Mouse (Mus musculus) spleen, embryonic (tissue): Measurements from ENCODE around the gene Misp.

ENCODE experiments used
- CTCF ChIA-PET: fragments of 350-600 bp; sonication (Branson Sonifier 250); formaldehyde crosslinking; loops from one replicate; lab custom pipeline; 2022; lab: Charles Lee

The Misp gene

DNA sequence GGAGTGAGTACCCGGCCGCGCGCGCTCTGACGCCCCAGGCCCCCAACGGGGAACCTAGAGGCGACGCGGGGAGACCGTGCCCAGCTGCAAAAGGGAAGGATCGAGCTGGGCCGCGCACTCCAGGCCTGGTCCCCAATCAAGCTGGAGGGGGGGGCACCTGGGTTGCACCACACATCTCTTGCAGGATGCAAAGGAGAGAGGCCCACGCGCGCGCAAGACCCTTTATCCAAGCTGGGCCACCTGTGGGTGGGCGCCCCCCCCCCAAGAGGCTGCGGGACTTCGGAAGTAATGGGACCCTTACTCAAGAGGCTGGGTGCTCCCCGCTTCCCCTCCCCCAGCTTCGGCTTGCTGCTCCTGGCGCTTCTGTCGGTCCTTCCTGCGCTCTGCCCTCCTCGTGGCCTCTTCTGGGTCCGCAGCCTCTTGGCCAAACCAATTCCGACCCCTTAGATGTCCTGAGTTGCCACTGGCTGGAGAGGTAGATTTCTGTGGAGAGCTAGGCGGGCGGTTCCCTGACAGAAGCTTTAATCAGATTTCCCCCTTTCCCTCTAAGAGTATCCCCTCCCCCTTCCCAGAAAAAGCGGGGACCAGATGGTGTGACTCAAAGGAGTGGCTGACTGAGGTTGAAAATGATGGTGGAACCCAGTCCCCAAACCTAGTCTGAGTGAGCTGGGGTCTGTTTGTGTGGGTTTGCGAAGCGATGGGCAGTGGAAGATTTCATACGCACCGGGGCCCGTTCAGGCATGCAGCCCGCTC lies 26.9 kb upstream of the Misp start:
- CTCF ChIA-PET = interaction anchor here (0.6 to 1.1 kb wide), 3 partner anchors 10 to 123 kb away, joined by 3 to 10 read pairs (median 3); no protein-coding TSS in a partner anchor

DNA sequence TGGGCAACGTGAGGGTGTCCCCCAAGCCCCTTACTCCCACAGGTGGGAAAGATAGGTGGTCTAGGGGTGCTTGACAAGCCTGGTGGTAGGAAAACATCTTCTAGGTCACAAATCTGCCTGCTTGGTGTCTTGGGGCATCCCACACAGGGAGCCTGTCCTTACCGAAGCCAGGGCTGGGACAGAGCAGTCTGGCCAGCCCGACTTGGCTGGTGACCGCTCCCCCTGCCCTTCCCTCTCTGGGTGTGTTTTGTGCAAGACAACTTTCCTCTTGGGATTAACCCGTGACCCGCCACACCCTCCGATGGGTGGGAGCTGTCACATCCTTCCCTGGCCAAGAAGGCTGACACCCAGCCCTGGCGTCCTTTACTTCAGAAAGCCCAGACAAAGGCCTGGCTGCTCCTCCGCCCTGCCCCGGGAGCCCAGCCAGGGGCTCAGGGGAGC lies 26.3 kb upstream of the Misp start:
- CTCF ChIA-PET = no interaction called here

- CTCF ChIA-PET = no interaction called here
Measured at GRCm38 (mm10) chr10:79795905-79796304, 24.9 kb upstream of the Misp start.

- CTCF ChIA-PET = no interaction called here
Measured at GRCm38 (mm10) chr10:79797326-79797725, 23.5 kb upstream of the Misp start.

DNA sequence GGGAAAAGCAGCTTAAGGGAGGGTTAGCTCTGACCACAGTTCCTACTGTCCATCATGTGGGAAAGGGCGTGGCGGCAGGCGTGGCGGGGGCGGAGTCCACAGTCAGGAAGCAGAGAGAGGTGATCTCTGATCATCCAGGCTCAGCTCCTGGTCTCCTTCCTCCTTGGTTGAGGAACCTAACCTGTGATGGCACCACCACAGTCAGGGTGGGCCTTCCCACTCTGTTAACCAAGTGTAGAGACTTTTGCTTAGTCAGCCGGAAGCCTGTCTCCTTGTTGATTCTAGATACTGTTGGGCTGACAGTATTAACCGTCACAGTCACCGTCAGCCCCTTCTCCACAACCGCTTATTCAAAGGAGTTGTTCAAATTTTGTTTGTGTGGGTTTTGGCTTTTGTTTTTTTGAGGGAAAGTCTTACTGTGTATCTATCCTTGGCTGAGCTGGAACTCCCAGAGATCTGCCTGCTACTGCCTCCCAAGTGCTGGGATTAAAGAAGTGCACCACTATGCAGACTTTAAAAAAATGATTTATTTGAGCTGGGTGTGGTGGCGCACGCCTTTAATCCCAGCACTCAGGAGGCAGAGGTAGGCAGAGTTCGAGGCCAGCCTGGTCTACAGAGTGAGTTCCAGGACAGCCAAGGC lies 22.4 kb upstream of the Misp start:
- CTCF ChIA-PET = interaction anchor here (0.6 to 0.7 kb wide), 2 partner anchors 66 to 520 kb away, joined by 3 read pairs; no protein-coding TSS in a partner anchor

DNA sequence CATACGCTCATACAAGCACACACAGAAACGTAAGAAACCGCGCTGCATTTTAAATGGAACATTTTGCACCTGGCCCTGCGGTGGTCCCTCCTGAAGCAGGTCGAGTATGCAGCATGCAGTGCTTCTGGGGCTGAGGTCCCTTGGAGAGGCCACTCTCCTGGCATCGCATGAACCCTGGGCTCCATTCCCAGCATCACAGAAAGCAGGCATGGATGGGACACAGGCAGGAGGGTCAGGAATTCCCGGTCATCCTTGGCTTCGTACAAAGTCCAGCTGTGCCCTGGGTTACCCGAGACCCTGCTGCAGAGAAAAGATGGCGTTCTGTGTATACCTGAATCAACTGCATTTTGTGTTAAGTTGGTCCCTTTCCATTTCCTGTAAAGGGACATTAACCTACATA lies 20.3 kb upstream of the Misp start:
- CTCF ChIA-PET = interaction anchor here (0.5 kb wide), 1 partner anchor 19 kb away, joined by 3 read pairs; no protein-coding TSS in a partner anchor

GRCm38 (mm10) chr10:79801837-79802236 lies 19.0 kb upstream of the Misp start:
- CTCF ChIA-PET = no interaction called here

GRCm38 (mm10) chr10:79802331-79802971 lies 18.3 kb upstream of the Misp start:
- CTCF ChIA-PET = interaction anchor here (0.7 kb wide), 1 partner anchor 116 kb away, joined by 6 read pairs; no protein-coding TSS in a partner anchor

- CTCF ChIA-PET = no interaction called here
Measured at GRCm38 (mm10) chr10:79803716-79804323, 17.0 kb upstream of the Misp start.

DNA sequence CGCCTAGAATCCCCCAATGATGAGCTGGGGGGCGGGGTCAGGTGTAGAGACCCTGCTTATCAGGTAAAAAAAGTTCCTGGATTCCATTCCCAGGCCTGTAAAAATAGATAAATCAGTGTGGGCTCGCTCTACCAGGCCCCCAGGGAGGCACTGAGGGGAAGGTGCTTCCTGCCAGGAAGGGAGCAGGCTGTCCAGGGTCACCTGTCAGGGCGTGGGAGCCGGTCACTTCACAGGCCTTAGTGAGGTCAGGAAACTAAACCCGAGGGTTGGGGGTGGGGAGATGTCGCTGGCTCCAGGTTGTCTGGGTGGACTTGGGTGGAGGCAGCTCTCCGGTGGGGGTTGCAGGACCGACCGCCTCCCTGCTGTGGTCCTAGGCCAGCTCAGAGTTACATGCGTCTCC lies 15.2 kb upstream of the Misp start:
- CTCF ChIA-PET = interaction anchor here (0.7 kb wide), 1 partner anchor 37 kb away, joined by 4 read pairs; no protein-coding TSS in a partner anchor

- CTCF ChIA-PET = no interaction called here
Measured at GRCm38 (mm10) chr10:79806331-79806730, 14.5 kb upstream of the Misp start.

DNA sequence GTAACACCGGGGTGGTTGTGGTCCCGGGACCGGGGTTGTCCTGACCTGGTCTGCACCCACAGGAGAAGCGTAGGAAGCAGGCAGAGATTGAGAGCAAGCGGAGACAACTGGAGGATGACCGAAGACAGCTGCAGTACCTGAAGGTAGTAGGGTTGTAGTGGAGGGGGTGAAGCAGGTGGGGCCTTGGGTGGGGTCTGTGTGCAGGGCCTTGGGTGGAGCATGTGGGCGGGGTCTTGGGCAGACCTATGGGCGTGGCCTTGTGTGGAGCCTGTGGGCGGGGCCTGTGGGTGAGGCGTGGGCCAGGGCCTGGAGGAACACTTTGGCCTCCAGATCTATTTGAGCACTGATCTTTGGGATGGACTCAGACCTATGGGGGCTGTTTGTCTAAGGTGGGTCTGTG lies 13.8 kb upstream of the Misp start:
- CTCF ChIA-PET = no interaction called here

GRCm38 (mm10) chr10:79807826-79808225 lies 13.0 kb upstream of the Misp start:
- CTCF ChIA-PET = interaction anchor here (0.6 kb wide), 1 partner anchor 78 kb away, joined by 4 read pairs; no protein-coding TSS in a partner anchor

DNA sequence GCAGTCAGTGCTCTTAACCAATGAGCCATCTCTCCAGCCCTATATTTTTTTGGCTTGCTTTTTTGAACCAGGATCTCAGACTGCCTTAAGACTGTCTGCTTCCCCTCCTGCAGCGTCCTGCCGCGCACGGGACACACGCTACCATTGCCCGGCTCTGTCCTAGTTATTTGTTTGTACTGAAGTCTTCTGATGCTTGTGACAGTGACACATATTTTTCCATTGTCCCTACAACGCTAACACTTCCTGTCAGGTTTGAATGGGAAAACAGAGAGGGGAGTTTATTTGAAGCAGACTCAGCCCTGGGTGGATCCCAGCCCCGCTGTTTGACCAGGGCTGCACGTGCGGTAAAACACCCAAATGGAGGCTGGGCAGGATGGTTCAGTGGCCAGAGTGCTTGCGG lies 12.1 kb upstream of the Misp start:
- CTCF ChIA-PET = interaction anchor here (0.6 kb wide), 1 partner anchor 79 kb away, joined by 4 read pairs; no protein-coding TSS in a partner anchor

DNA sequence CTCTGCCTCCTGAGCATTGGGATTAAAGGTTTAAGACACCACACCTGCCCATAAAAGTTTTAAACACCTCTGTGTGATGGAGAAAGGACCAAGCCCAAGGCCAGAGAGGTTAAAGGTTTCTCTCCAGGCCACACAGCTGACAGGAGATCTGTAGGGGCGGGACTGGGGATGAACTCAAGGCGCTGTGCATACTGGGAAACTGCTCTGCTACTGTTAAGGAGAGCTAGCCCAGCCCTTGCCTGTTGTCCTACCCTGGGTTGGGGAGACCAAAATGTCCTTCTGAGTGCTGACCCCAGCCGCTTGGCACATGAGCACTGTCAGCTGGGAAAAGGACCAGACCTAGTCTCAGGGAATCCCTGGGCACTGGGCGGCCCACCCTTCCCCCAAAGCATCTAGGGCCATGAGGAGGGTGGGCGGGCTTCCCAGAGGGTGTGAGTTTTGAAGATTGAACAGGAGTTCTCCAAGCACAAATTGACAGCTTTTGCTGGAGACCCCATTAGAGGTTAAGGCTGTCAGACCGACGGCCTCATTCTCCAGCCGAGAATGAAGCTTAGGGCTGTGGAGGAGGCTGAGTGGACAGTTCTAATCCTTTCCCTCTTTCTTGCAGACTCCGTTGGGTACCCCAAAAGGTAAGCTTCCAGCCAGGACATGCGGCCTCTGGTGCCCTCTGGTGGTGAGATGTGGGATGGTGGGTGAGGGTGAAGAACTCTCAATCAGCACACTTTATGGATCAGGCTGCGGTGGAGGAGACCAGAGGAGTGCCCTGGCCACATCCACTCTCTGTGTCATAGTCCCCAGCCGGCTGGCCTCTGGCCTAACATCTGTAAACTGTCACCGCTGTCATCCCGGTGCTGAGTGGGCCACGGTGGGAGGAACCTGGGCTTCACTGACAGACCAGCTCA lies 8.8 kb upstream of the Misp start:
- CTCF ChIA-PET = interaction anchor here (0.6 to 1.1 kb wide), 5 partner anchors 8 to 680 kb away, joined by 3 to 13 read pairs (median 4); partner anchors contain the start of gene Misp

GRCm38 (mm10) chr10:79814271-79814842 lies 6.4 kb upstream of the Misp start:
- CTCF ChIA-PET = no interaction called here

DNA sequence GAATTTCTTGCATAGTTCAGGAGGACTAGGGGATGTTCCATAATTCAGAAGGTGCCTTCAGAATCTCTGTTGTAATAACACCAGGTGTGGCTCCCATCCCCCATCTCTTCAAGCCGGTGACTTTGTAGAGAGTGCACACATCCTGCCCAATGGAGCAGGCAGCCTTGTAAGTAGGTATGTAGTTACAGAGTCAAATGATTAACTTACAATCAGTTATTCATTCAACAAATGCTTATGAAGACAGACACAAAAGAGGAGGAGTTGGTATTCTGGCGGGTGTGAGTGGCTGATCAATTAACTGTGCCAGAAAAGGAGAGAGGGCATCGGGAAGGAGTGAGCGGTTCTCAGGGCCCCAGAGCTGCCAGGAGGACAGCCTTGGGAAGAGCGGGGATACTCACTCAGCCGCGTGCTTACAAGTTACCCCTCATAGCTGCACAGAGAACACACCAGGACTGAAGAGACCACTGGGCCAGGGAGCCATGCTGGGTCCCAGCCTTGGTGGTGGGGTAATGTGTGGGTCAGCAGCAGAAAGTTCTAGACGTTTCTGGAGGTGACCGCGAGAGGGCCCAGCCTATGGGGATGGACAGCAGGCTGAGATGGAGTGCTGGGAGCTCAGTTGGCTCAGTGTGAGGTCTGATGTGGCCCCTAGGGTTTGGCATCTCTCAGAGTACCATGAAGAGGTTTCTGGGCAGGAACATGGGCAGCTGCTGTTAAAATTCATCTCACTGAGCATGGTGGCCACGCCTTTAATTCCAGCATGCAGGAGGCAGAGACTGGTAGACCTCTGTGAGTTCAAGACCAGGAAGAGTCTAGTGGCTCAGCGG lies 4.9 kb upstream of the Misp start:
- CTCF ChIA-PET = no interaction called here

GRCm38 (mm10) chr10:79817111-79817510 lies 3.7 kb upstream of the Misp start:
- CTCF ChIA-PET = no interaction called here

- CTCF ChIA-PET = interaction anchor here (0.5 to 0.6 kb wide), 2 partner anchors 297 to 1171 kb away, joined by 3 read pairs; partner anchors contain the start of gene Stk11
Measured at GRCm38 (mm10) chr10:79818225-79818624, 2.6 kb upstream of the Misp start.
